Mouse (Mus musculus): ENCODE data around the gene Etl4.

DNA sequence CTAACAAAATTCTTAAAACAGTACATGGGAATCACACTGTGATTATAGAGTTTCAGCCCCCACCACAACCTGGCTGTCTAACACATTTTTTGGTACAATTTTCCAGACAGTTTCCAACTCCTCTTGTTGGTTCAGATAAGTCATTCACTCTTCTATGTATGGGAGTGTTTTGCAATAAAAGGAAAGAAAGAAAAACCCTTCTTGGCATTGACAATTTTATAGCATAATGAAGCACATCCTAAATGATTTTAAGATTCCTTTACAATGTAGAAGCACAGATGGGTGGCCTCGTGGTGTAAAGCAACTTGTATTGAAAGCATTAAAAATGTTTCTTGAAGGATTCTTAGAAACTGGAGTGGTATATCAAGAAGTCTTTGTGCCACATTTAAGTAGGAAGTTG lies 415.4 kb downstream of the Etl4 start:
- TF ChIP-seq CTCF (IDR thresholded peaks at IDR 0.05) (no peak), POLR2A (IDR thresholded peaks at IDR 0.05; ENCODE audit: insufficient read depth, low read depth, low read length) (no peak), EP300 (IDR thresholded peaks at IDR 0.05; ENCODE audit: insufficient read depth, low read depth, low read length) (no peak)

Data from heart, adult 2 months (tissue).